Mouse (Mus musculus) brain, embryonic 14.5 days (tissue): ENCODE measurements around the gene Mthfd2. TPM values are rescaled to one million over a fixed set of nuclear protein-coding genes. Genes with fewer than 3 reads are reported as not detected.

ENCODE experiments used
- DNase-seq: peaks from one replicate; pipeline ENCODE4 v3.0.0-alpha.2; 2011; ENCODE audit warnings: low read depth
- CTCF ChIP-seq: fragments of 200-500 bp; IDR thresholded peaks from 2 replicates; pipeline ENCODE4 v1.5.1; 2012; ENCODE audit warnings: inconsistent platforms, mild to moderate bottlenecking, moderate library complexity, borderline replicate concordance; ENCODE audit not compliant: insufficient read depth, insufficient read length; ENCODE audit errors: extremely low read depth
- POLR2A ChIP-seq: fragments of 200-500 bp; IDR thresholded peaks from 2 replicates; pipeline ENCODE4 v1.6.1; 2012; ENCODE audit warnings: mild to moderate bottlenecking, inconsistent platforms, borderline replicate concordance; ENCODE audit not compliant: poor library complexity, insufficient read depth, insufficient read length, severe bottlenecking; ENCODE audit errors: extremely low read depth
- polyA plus RNA-seq: library from polyadenylated mRNA; depleted of rRNA; stranded (reverse); fragments of >200 nt; gene quantifications from 2 replicates; pipeline ENCODE4 v1.2.3, GENCODE M21; 2012; rRNA removed

Gene Mthfd2
- polyA plus RNA-seq, 1 experiment, result 19.6 TPM

- TF ChIP-seq CTCF, result no peak
- DNase-seq, result no peak
Observed at GRCm38 (mm10) chr6:83300447-83301229, 25.1 kb downstream of the Mthfd2 start.

GRCm38 (mm10) chr6:83280256-83280955, 45.3 kb downstream of the Mthfd2 start:
- TF ChIP-seq CTCF (peak; percentile 53; the same call in 1 of the 2 replicates), POLR2A (no peak)
- DNase-seq, result peak; percentile 9

DNA sequence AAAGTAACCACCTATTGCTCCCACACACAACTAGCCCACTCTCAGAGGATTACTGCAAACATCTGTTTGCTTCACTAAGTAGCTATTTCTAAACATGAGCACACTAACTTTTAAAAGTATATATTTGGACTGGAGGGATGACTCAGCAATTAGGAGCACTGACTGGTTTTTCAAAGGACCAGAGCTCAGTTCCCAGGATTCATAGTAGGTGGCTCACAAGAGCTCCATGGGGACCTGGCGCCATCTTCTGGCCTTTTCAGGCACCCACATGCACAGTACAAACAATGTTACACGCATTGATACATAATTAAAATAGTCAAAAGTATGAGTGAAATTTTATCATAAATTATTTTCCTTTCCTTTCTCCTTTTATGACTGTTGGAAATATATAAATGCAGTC, 46.8 kb downstream of the Mthfd2 start:
- peak; percentile 52; the same call in 1 of the 2 replicates for TF ChIP-seq CTCF
- TF ChIP-seq POLR2A, result no peak
- no peak for DNase-seq

- TF ChIP-seq POLR2A (no peak), CTCF (no peak)
- no peak for DNase-seq
Observed at GRCm38 (mm10) chr6:83277151-83277550, 48.6 kb downstream of the Mthfd2 start.

DNA sequence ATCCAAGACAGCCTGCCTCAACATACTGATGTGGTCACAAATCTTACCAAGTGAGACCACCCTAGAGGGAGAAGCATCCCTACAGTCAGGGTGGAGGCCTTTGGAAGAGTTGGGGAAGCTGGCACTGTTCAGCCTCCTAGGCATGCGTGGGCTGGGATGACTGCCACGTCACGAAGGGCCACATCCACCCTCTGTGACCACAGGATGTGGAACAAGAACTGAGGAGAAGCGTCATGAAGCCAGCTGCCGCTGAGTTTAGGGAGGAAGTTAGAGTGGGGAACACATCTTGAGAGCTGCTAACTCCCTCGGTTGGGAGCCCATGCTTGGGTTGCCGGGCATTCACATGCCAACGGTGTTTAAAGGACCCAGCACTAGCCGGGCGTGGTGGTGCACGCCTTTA, 52.0 kb downstream of the Mthfd2 start:
- no peak for DNase-seq
- TF ChIP-seq CTCF (no peak), POLR2A (no peak)

- TF ChIP-seq CTCF, result peak; percentile 68
- no peak for TF ChIP-seq POLR2A
- DNase-seq, result peak; percentile 97
Observed at GRCm38 (mm10) chr6:83268144-83269010, 57.3 kb downstream of the Mthfd2 start.

DNA sequence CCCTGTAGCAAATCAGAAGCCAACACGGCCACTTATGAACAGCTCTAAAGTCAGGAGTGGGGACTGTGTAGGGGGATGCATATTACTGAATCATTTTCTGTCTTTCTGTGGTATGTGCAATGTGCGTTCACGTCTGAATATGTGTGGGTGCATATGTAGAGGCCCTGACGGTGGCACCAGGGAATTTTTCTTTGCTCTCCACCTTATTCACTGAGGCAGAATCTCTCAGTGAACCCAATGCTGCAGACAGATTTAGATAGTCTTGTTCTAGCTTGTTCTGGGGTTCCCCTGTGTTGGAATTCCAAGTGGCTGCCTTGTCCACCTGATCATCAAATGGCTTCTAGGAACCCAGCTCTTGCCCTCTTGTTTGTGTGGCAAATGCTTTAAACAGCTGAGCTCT, 58.1 kb downstream of the Mthfd2 start:
- no peak for DNase-seq

GRCm38 (mm10) chr6:83265653-83266052, 60.1 kb downstream of the Mthfd2 start:
- peak; percentile 34 for DNase-seq

More for the DNA sequence above, 58.1 kb downstream of the Mthfd2 start:
- TF ChIP-seq CTCF, result no peak
- TF ChIP-seq POLR2A, result no peak

GRCm38 (mm10) chr6:83265253-83265652, 60.5 kb downstream of the Mthfd2 start:
- TF ChIP-seq CTCF (peak; percentile 48; the same call in 1 of the 2 replicates), POLR2A (no peak)
- DNase-seq, result peak; percentile 29

More at GRCm38 (mm10) chr6:83265653-83266052, 60.1 kb downstream of the Mthfd2 start:
- TF ChIP-seq POLR2A (no peak), CTCF (no peak)

DNA sequence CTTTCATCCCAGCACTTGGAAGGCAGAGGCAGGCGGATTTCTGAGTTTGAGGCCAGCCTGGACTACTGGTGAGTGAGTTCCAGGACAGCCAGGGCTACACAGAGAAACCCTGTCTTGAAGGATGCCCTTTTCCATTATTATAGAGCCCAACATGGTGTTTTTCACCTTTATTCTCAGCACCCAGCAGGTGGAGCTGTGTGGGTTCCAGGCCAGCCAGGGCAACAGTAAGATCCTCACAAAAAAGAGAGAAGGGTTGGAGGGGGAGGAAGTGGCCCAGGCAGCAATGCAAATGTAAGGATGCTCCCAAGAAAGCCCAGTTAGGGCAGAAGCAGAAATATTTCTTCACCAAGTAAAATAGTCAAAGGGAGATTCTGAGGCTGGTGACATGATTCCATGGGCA, 61.2 kb downstream of the Mthfd2 start:
- TF ChIP-seq POLR2A (no peak), CTCF (no peak)
- DNase-seq, result no peak

Other genes starting within 250 kb of the Mthfd2 start
- gene Pcgf1, start 248.0 kb downstream of the Mthfd2 start, polyA plus RNA-seq, result 39.8 and 66.1 TPM in 2 replicates
- 0.29 and 0.78 TPM in 2 replicates for gene Lbx2, start 239.5 kb downstream of the Mthfd2 start, polyA plus RNA-seq
- gene Ccdc142, start 224.3 kb downstream of the Mthfd2 start, polyA plus RNA-seq, result 10.4 and 12.8 TPM in 2 replicates
- 10.3 and 11.6 TPM in 2 replicates for gene Gm42688, start 224.3 kb downstream of the Mthfd2 start, polyA plus RNA-seq
- gene Mrpl53, start 216.9 kb downstream of the Mthfd2 start, polyA plus RNA-seq, result 99.0 and 142 TPM in 2 replicates
- 45.3 and 63.1 TPM in 2 replicates for gene Mogs, start 210.4 kb downstream of the Mthfd2 start, polyA plus RNA-seq
- 298 and 440 TPM in 2 replicates for gene Wbp1, start 204.3 kb downstream of the Mthfd2 start, polyA plus RNA-seq
- 43.4 and 47.9 TPM in 2 replicates for gene Ino80b, start 200.5 kb downstream of the Mthfd2 start, polyA plus RNA-seq
- 28.9 and 30.7 TPM in 2 replicates for gene Rtkn, start 190.4 kb downstream of the Mthfd2 start, polyA plus RNA-seq
- gene Wdr54, start 169.5 kb downstream of the Mthfd2 start, polyA plus RNA-seq, result 21.2 and 31.4 TPM in 2 replicates
- 2.9 and 4.1 TPM in 2 replicates for gene 1700003E16Rik, start 169.5 kb downstream of the Mthfd2 start, polyA plus RNA-seq
- gene Dctn1, start 160.0 kb downstream of the Mthfd2 start, polyA plus RNA-seq, result 217 and 252 TPM in 2 replicates
- gene Slc4a5, start 106.1 kb downstream of the Mthfd2 start, polyA plus RNA-seq, result 2.1 and 7.0 TPM in 2 replicates
- gene Mob1a, start 108 bp upstream of the Mthfd2 start, polyA plus RNA-seq, result 27.0 and 27.1 TPM in 2 replicates
- 18.9 and 28.5 TPM in 2 replicates for gene Bola3, start 23.2 kb upstream of the Mthfd2 start, polyA plus RNA-seq
- 21.3 and 36.2 TPM in 2 replicates for gene Tet3, start 133.2 kb upstream of the Mthfd2 start, polyA plus RNA-seq
- gene Dguok, start 181.1 kb upstream of the Mthfd2 start, polyA plus RNA-seq, result 66.6 and 91.6 TPM in 2 replicates
- 1.5 and 1.9 TPM in 2 replicates for gene Actg2, start 210.4 kb upstream of the Mthfd2 start, polyA plus RNA-seq
- 41.8 and 44.1 TPM in 2 replicates for gene Stambp, start 246.8 kb upstream of the Mthfd2 start, polyA plus RNA-seq